Mouse (Mus musculus) kidney, embryonic 15.5 days (tissue): ENCODE measurements at regions not wholly inside any gene's neighbourhood (a gene's known extent, or its start where the extent isn't known, plus 50 kb on each side); places are given as distances from the start of the nearest gene placed in this dataset.
"Not testable (repeated sequence)": the region's sequence is repeated elsewhere in the genome, so short reads cannot be mapped to it uniquely, and the experiment has no call there.

ENCODE experiments used
- ATAC-seq: fragments of 200-750 bp; cut with Nextera tagmentation; replicated peaks from 2 replicates; pipeline ENCODE4 v1.8.0; 2017; ENCODE audit warnings: moderate TSS enrichment; ENCODE audit not compliant: low FRiP score
- H3K27ac ChIP-seq: fragments of 300-500 bp; sonication (generic); 2 replicates; pipeline ENCODE4 v1.5.1; 2015; ENCODE audit warnings: mild to moderate bottlenecking, inconsistent platforms
- H3K27me3 ChIP-seq: fragments of 300-500 bp; sonication (generic); 2 replicates; pipeline ENCODE4 v1.6.1; 2015; ENCODE audit warnings: inconsistent platforms
- H3K36me3 ChIP-seq: fragments of 300-500 bp; sonication (generic); 2 replicates; pipeline ENCODE4 v1.6.1; 2015; ENCODE audit warnings: inconsistent platforms
- H3K4me1 ChIP-seq: fragments of 300-500 bp; sonication (generic); 2 replicates; pipeline ENCODE4 v1.6.1; 2015; ENCODE audit warnings: inconsistent platforms
- H3K4me2 ChIP-seq: fragments of 300-500 bp; sonication (generic); 2 replicates; pipeline ENCODE4 v1.6.1; 2015; ENCODE audit warnings: moderate library complexity, mild to moderate bottlenecking, inconsistent platforms
- H3K4me3 ChIP-seq: fragments of 300-500 bp; sonication (generic); replicated peaks from 2 replicates; pipeline ENCODE4 v1.5.1; 2015; ENCODE audit warnings: mild to moderate bottlenecking, inconsistent platforms
- H3K9ac ChIP-seq: fragments of 300-500 bp; sonication (generic); 2 replicates; pipeline ENCODE4 v1.6.1; 2015; ENCODE audit warnings: mild to moderate bottlenecking, inconsistent platforms
- H3K9me3 ChIP-seq: fragments of 300-500 bp; sonication (generic); replicated peaks from 2 replicates; pipeline ENCODE4 v1.6.1; 2016; ENCODE audit warnings: inconsistent platforms
- WGBS: fragments of 180-500 bp; shearing (Covaris S2); methylation state at CpG from one replicate; pipeline ENCODE4 v1.1.7; 2015; ENCODE audit warnings: mixed read lengths; 5-methylcytosine and 5-hydroxymethylcytosine counted together

- Histone ChIP-seq H3K4me2 (no peak overlapping the region), H3K27ac (no peak overlapping the region), H3K4me3 (no peak overlapping the region), H3K9me3 (no peaks in the 10 kb centered on the region), H3K36me3 (no peaks in the 10 kb centered on the region), H3K4me1 (no peaks in the 10 kb centered on the region), H3K27me3 (no peaks in the 10 kb centered on the region), H3K9ac (no peak overlapping the region)
- ATAC-seq: no peak
- 68% methylated on average over 7 of the region's 7 CpGs for WGBS
Observed at GRCm38 (mm10) chr13:115751271-115751670, 558.2 kb downstream of the Isl1 start.

GRCm38 (mm10) chr13:115742080-115742479, 567.4 kb downstream of the Isl1 start:
- not testable (repeated sequence) for H3K4me1 ChIP-seq, H3K27ac ChIP-seq, H3K36me3 ChIP-seq, H3K4me3 ChIP-seq, ATAC-seq, H3K9me3 ChIP-seq, H3K4me2 ChIP-seq, H3K27me3 ChIP-seq, H3K9ac ChIP-seq
- WGBS: 65% methylated on average over 1 of the region's 1 CpGs

DNA sequence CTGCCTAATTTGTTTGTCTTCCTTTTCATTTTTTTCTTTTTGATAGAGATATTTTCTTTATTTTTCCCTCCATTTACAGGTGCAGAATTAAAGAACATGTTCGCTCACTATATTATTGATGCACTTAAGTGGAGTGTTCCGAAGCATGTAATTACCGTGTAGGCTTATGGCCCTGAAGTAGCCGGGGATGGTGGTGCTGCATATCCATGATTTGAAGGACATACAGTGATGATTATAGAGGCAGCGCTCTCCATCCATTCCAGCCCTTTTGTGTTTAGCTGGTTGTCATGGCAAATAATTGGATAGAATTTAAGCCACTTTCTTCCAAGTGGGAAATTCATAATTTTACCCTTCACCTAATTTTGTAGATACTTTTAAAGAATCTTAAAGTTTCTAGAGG, 581.5 kb downstream of the Isl1 start:
- Histone ChIP-seq H3K4me2 (no peak overlapping the region), H3K9me3 (no peaks in the 10 kb centered on the region), H3K4me3 (no peak overlapping the region), H3K9ac (no peak overlapping the region), H3K4me1 (no peaks in the 10 kb centered on the region), H3K27ac (no peak overlapping the region), H3K36me3 (no peaks in the 10 kb centered on the region), H3K27me3 (no peaks in the 10 kb centered on the region)
- ATAC-seq: no peak
- 91% methylated on average over 5 of the region's 5 CpGs for WGBS

GRCm38 (mm10) chr13:115725356-115725952, 584.0 kb downstream of the Isl1 start:
- Histone ChIP-seq H3K36me3 (no peaks in the 10 kb centered on the region), H3K9me3 (no peaks in the 10 kb centered on the region), H3K4me2 (no peak overlapping the region), H3K27ac (no peak overlapping the region), H3K27me3 (no peaks in the 10 kb centered on the region), H3K4me1 (no peaks in the 10 kb centered on the region), H3K9ac (no peak overlapping the region), H3K4me3 (no peak overlapping the region)
- ATAC-seq: no peak
- WGBS: 34% methylated on average over 5 of the region's 5 CpGs

DNA sequence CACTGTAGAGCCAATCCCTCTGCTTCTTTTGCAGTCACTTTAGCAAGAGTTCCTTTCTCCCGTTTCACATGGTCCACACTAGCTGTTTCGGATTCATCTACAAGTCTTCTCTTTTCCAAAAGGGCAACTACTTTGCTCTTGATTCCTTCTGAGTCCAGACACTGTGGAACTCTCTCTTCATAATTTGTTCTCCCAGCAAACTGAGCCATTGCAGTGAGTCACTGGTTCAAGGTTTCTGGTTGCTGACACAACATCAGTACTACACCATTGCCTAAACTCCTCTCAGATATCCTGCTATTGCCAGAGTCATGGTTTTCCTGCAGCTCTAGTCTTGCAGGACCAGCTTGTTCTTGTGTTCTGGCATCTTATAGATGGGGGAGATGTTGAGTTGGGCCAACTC, 590.2 kb downstream of the Isl1 start:
- no peak overlapping the region for H3K9ac ChIP-seq
- no peak overlapping the region for H3K27ac ChIP-seq
- H3K36me3 ChIP-seq: no peaks in the 10 kb centered on the region
- no peak for ATAC-seq
- 89% methylated on average over 2 of the region's 2 CpGs for WGBS
- H3K27me3 ChIP-seq: no peaks in the 10 kb centered on the region
- no peaks in the 10 kb centered on the region for H3K4me1 ChIP-seq
- no peak overlapping the region for H3K4me3 ChIP-seq
- no peak overlapping the region for H3K4me2 ChIP-seq
- no peaks in the 10 kb centered on the region for H3K9me3 ChIP-seq

GRCm38 (mm10) chr13:115718859-115719258, 590.6 kb downstream of the Isl1 start:
- Histone ChIP-seq H3K4me1 (no peaks in the 10 kb centered on the region), H3K27ac (no peak overlapping the region), H3K4me2 (no peak overlapping the region), H3K36me3 (no peaks in the 10 kb centered on the region), H3K9ac (no peak overlapping the region), H3K27me3 (no peaks in the 10 kb centered on the region), H3K4me3 (no peak overlapping the region), H3K9me3 (no peaks in the 10 kb centered on the region)
- no peak for ATAC-seq
- 64% methylated on average over 5 of the region's 5 CpGs for WGBS

DNA sequence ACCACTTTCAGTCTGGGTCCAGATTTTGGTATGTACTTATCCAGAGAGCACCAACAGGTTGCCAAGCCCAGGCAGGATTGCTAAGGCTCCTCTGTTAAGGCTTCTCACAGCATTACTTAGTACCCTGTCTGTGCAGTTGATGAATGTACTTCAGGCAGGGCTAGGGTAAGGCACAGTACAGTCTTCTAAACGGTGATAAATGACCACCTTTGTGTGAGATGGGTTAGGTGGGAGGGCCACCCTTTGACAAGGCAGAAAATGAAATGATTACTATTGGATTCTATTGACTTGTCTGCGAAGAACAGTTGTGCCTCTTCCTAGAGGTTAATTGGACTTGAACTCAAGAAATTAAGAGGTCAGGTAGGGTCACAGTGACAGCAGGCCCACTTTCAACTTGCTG, 594.4 kb upstream of the Itga1 start:
- Histone ChIP-seq H3K4me2 (no peak overlapping the region), H3K4me3 (no peak overlapping the region), H3K9ac (no peak overlapping the region), H3K4me1 (no peaks in the 10 kb centered on the region), H3K36me3 (no peaks in the 10 kb centered on the region), H3K27ac (no peak overlapping the region), H3K9me3 (no peaks in the 10 kb centered on the region), H3K27me3 (no peaks in the 10 kb centered on the region)
- ATAC-seq: no peak
- 29% methylated on average over 2 of the region's 2 CpGs for WGBS

DNA sequence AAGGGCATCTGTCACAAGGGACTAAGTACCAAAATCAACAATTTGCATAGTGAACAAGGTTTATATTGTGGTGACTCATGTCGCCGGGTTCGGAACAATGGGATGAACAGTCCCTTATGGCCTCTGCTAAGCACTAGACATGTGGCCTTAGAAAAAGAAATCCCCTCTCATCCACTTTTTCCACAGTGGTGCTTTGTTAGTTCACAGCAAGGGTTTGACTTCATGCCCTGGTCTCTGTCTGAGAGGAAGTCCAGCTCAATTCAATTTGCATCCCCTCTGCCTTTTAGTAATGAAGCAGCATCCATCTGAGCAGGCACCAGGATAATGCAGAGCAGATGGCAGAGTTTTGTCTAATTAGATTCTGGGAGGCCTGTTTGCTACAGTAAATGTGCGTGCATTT, 585.7 kb upstream of the Itga1 start:
- no peaks in the 10 kb centered on the region for H3K4me1 ChIP-seq
- H3K4me2 ChIP-seq: no peak overlapping the region
- H3K27ac ChIP-seq: no peak overlapping the region
- no peaks in the 10 kb centered on the region for H3K27me3 ChIP-seq
- H3K36me3 ChIP-seq: no peaks in the 10 kb centered on the region
- no peak for ATAC-seq
- no peak overlapping the region for H3K4me3 ChIP-seq
- WGBS: 80% methylated on average over 4 of the region's 4 CpGs
- H3K9ac ChIP-seq: no peak overlapping the region
- H3K9me3 ChIP-seq: no peaks in the 10 kb centered on the region

DNA sequence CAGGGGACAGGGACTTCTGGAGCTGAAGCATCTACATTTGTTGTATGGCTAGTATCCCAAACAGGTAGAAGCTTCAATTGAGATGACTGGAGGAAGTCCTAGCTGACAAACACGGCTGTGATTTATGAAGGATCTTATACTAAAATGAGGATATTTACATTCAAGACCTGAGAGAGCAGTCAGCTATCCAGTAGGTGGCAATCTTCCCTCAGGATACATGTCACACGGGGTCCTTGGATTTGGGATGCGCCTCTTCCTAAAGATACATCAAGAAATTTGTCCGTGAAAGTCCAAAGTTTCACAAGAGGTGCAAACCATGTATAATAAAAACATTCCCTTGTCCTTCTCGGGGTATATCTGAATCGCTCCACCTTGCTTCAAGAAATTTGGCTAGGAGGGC, 577.8 kb upstream of the Itga1 start:
- Histone ChIP-seq H3K27ac (no peak overlapping the region), H3K4me1 (no peaks in the 10 kb centered on the region), H3K27me3 (no peaks in the 10 kb centered on the region), H3K36me3 (no peaks in the 10 kb centered on the region), H3K4me2 (no peak overlapping the region), H3K4me3 (no peak overlapping the region), H3K9me3 (no peaks in the 10 kb centered on the region), H3K9ac (no peak overlapping the region)
- no peak for ATAC-seq
- 43% methylated on average over 6 of the region's 6 CpGs for WGBS

DNA sequence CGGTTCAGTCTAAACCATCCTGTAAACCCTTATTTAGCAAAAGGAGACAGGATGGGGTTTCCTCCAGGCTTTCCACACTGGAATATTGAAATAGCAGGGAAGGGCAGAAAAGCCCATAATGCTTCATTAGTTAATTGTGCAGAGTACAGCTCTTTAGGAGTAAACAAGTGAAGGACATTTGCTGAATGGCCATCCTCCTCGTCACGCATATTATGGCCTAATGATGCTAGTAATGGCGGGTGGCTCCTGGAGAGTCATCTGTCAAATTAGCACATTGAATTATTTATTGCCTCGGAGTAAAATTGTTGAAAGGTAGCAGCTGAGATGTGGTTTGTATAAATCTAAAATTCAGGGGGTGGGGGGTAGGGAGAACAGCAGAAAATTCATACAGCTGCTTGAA, 575.1 kb upstream of the Itga1 start:
- ATAC-seq: no peak

DNA sequence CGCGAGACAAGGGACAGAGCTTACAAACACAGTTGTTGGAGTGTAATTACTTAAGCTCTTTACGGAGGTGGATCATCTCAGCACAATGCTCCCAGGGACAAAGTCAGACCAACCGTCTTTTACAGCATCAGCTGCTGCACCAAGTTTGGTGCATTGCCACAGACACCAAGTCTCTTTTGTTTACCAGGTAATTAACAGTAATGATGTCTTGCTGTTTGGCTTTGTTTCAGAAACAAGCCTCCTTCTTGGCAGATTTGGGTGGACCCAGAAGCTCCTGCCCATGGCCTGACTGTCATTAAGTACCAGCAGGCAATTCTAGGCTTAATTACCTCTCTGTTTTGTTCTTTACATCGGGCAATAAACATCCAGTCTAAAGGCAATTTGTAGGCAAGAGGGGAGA, 572.0 kb upstream of the Itga1 start:
- Histone ChIP-seq H3K4me2 (no peak overlapping the region), H3K27me3 (no peaks in the 10 kb centered on the region), H3K4me1 (no peaks in the 10 kb centered on the region), H3K9me3 (no peaks in the 10 kb centered on the region), H3K27ac (no peak overlapping the region), H3K9ac (no peak overlapping the region), H3K4me3 (no peak overlapping the region), H3K36me3 (no peaks in the 10 kb centered on the region)
- ATAC-seq: no peak
- WGBS: 16% methylated on average over 5 of the region's 5 CpGs

More for the DNA sequence above, 575.1 kb upstream of the Itga1 start:
- Histone ChIP-seq H3K4me1 (no peaks in the 10 kb centered on the region), H3K36me3 (no peaks in the 10 kb centered on the region), H3K4me2 (no peak overlapping the region), H3K4me3 (no peak overlapping the region), H3K27ac (no peak overlapping the region), H3K27me3 (no peaks in the 10 kb centered on the region), H3K9me3 (no peaks in the 10 kb centered on the region), H3K9ac (no peak overlapping the region)
- WGBS: 45% methylated on average over 5 of the region's 5 CpGs

DNA sequence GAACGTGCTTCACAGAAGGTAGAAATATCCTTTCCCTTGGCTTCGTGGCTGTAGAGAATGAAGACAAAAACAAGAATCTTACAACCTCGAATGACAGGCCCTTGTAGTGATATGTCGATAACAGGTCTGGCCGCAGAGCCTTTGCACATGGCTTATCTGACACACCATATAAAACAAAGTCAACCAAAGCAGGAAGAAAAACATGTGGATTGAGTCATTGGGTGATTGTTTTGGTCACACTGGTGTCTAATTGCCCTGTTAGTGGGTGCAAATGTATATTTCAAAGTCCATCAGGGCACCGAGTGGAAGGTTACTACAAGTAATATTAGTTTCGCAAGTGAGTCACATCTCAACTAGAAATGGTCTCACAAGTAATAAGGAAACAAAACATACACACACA, 569.9 kb upstream of the Itga1 start:
- no peaks in the 10 kb centered on the region for H3K9me3 ChIP-seq
- no peaks in the 10 kb centered on the region for H3K4me1 ChIP-seq
- no peak overlapping the region for H3K4me2 ChIP-seq
- H3K4me3 ChIP-seq: no peak overlapping the region
- H3K27ac ChIP-seq: no peak overlapping the region
- no peaks in the 10 kb centered on the region for H3K36me3 ChIP-seq
- WGBS: 65% methylated on average over 7 of the region's 7 CpGs
- no peak for ATAC-seq
- no peaks in the 10 kb centered on the region for H3K27me3 ChIP-seq
- no peak overlapping the region for H3K9ac ChIP-seq

DNA sequence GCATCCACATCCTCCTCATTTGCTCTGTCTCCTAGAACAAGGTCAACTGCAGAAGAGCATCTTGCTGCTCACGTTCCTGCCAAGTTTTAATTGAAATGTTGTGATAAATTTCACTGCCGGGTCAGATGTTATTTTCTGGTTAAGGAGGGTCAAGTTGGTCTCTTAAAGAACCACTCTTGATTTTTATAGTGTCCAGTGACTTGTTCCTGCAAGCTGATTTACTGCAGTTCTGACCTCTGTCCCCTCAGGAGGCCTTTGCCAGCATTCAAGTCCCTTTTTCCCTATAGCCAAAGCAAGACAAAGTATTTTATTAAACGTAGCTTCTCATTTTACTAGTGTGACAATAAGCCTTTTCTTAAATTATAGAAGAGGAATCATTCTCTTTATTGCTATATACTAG, 567.8 kb upstream of the Itga1 start:
- Histone ChIP-seq H3K4me1 (no peaks in the 10 kb centered on the region), H3K4me2 (no peak overlapping the region), H3K9me3 (no peaks in the 10 kb centered on the region), H3K27ac (no peak overlapping the region), H3K36me3 (no peaks in the 10 kb centered on the region), H3K4me3 (no peak overlapping the region), H3K9ac (no peak overlapping the region), H3K27me3 (no peaks in the 10 kb centered on the region)
- 9% methylated on average over 3 of the region's 3 CpGs for WGBS
- ATAC-seq: no peak
